Comparison of ENCODE assay signal across 26 mouse cellular contexts in genomic region chr4:121239878-121240277, GRCm38 (mm10). TPM values are rescaled to one million over a fixed set of nuclear protein-coding genes. Genes with fewer than 3 reads are reported as not detected.
DNase-seq lines count a peak whose midpoint lies in the region; ATAC-seq and TF ChIP-seq lines count a peak whose summit lies in the region.
"Had no signal": no experiment of that assay in that cellular context is flagged by ENCODE, and none has a peak within 500 bp of the region (broad histone marks: within the 10 kb centered on the region; RNA-seq: fewer than 3 reads in every experiment).

No protein-coding gene starts in this region.

- H3K27ac ChIP-seq in forebrain, postnatal 0 days (ENCODE audit: low read depth, low read length), result no peak overlapping the region
- H3K27ac ChIP-seq in forebrain, embryonic 11.5 days (ENCODE audit: low read depth, low read length), result no peak overlapping the region
- H3K27ac ChIP-seq in midbrain, embryonic 11.5 days (ENCODE audit: low read depth, low read length), result no peak overlapping the region
- H3K27ac ChIP-seq in midbrain, embryonic 15.5 days, result no peak overlapping the region
- H3K27ac ChIP-seq: embryonic facial prominence, embryonic 12.5 days; embryonic facial prominence, embryonic 15.5 days; forebrain, embryonic 12.5 days; heart, embryonic 15.5 days; hindbrain, embryonic 12.5 days; hindbrain, embryonic 15.5 days had no signal

- H3K9ac ChIP-seq in forebrain, postnatal 0 days, result no peak overlapping the region
- H3K9ac ChIP-seq in forebrain, embryonic 11.5 days (ENCODE audit: low read length), result no peak overlapping the region
- H3K9ac ChIP-seq in midbrain, embryonic 11.5 days (ENCODE audit: low read length), result no peak overlapping the region
- H3K9ac ChIP-seq in midbrain, embryonic 15.5 days, result no peak overlapping the region
- H3K9ac ChIP-seq: embryonic facial prominence, embryonic 12.5 days; embryonic facial prominence, embryonic 15.5 days; forebrain, embryonic 12.5 days; heart, embryonic 12.5 days; heart, embryonic 15.5 days; hindbrain, embryonic 12.5 days; hindbrain, embryonic 15.5 days had no signal

- H3K4me3 ChIP-seq in forebrain, postnatal 0 days (ENCODE audit: low read depth, low read length), result no peak overlapping the region
- no peak overlapping the region for H3K4me3 ChIP-seq in forebrain, embryonic 11.5 days (ENCODE audit: low read depth, low read length)
- H3K4me3 ChIP-seq in midbrain, embryonic 11.5 days (ENCODE audit: low read depth, low read length), result no peak overlapping the region
- H3K4me3 ChIP-seq in midbrain, embryonic 15.5 days, result no peak overlapping the region
- H3K4me3 ChIP-seq: embryonic facial prominence, embryonic 12.5 days; embryonic facial prominence, embryonic 15.5 days; forebrain, embryonic 12.5 days; heart, embryonic 12.5 days; heart, embryonic 15.5 days; hindbrain, embryonic 12.5 days; hindbrain, embryonic 15.5 days had no signal

- H3K4me2 ChIP-seq in forebrain, postnatal 0 days (ENCODE audit: low read depth), result no peak overlapping the region
- no peak overlapping the region for H3K4me2 ChIP-seq in forebrain, embryonic 11.5 days (ENCODE audit: low read depth, low read length, severe bottlenecking)
- no peak overlapping the region for H3K4me2 ChIP-seq in midbrain, embryonic 11.5 days
- H3K4me2 ChIP-seq in midbrain, embryonic 15.5 days, result no peak overlapping the region
- H3K4me2 ChIP-seq: embryonic facial prominence, embryonic 12.5 days; embryonic facial prominence, embryonic 15.5 days; forebrain, embryonic 12.5 days; heart, embryonic 12.5 days; heart, embryonic 15.5 days; hindbrain, embryonic 12.5 days; hindbrain, embryonic 15.5 days had no signal

- no peak for TF ChIP-seq CTCF in forebrain, postnatal 0 days (IDR thresholded peaks at IDR 0.05; ENCODE audit: low read depth)
- no peak for TF ChIP-seq CTCF in brain, embryonic 14.5 days (IDR thresholded peaks at IDR 0.05; ENCODE audit: borderline replicate concordance, extremely low read depth, insufficient read depth, insufficient read length)

- H3K4me1 ChIP-seq in forebrain, postnatal 0 days (ENCODE audit: insufficient read depth), result no peaks in the 10 kb centered on the region
- H3K4me1 ChIP-seq in forebrain, embryonic 11.5 days (replicated peaks; ENCODE audit: control insufficient read depth, insufficient read depth, low read length), result no peaks in the 10 kb centered on the region
- peaks cover 9% of the 10 kb centered on the region; the same call in 1 of the 2 replicates for H3K4me1 ChIP-seq in midbrain, embryonic 11.5 days (ENCODE audit: control insufficient read depth, insufficient read depth, low read length)
- no peaks in the 10 kb centered on the region for H3K4me1 ChIP-seq in midbrain, embryonic 15.5 days
- H3K4me1 ChIP-seq: embryonic facial prominence, embryonic 12.5 days; embryonic facial prominence, embryonic 15.5 days; heart, embryonic 12.5 days; hindbrain, embryonic 12.5 days; hindbrain, embryonic 15.5 days had no signal

- peak; percentile 68; the same call in 1 of the 2 replicates for ATAC-seq in forebrain, postnatal 0 days
- ATAC-seq in forebrain, embryonic 11.5 days (replicated peaks; ENCODE audit: low FRiP score), result no peak
- peak; percentile 40 for ATAC-seq in midbrain, embryonic 11.5 days (ENCODE audit: low FRiP score)
- ATAC-seq in midbrain, embryonic 15.5 days (replicated peaks), result no peak
- no peak for ATAC-seq in frontal cortex, adult (ENCODE audit: low TSS enrichment)
- ATAC-seq: intestine, postnatal 0 days; Patski had no signal

- no peaks in the 10 kb centered on the region for H3K27me3 ChIP-seq in forebrain, postnatal 0 days (ENCODE audit: insufficient read depth, low read length)
- no peaks in the 10 kb centered on the region for H3K27me3 ChIP-seq in forebrain, embryonic 11.5 days (ENCODE audit: control insufficient read depth, insufficient read depth, low read length)
- H3K27me3 ChIP-seq in midbrain, embryonic 11.5 days (ENCODE audit: control insufficient read depth, insufficient read depth, low read length), result no peaks in the 10 kb centered on the region
- H3K27me3 ChIP-seq in midbrain, embryonic 15.5 days (replicated peaks), result peaks cover 5% of the 10 kb centered on the region; the same call in 1 of the 2 replicates
- H3K27me3 ChIP-seq: embryonic facial prominence, embryonic 12.5 days; embryonic facial prominence, embryonic 15.5 days; heart, embryonic 12.5 days; heart, embryonic 15.5 days; hindbrain, embryonic 12.5 days; hindbrain, embryonic 15.5 days had no signal

- TF ChIP-seq POLR2A in brain, embryonic 14.5 days (IDR thresholded peaks at IDR 0.05; ENCODE audit: borderline replicate concordance, extremely low read depth, insufficient read depth, insufficient read length, poor library complexity, severe bottlenecking), result no peak

- 26% methylated on average over 4 of the region's 4 CpGs for WGBS in forebrain, postnatal 0 days
- 44% methylated on average over 4 of the region's 4 CpGs for WGBS in forebrain, embryonic 11.5 days
- WGBS in midbrain, embryonic 11.5 days, result 28% methylated on average over 4 of the region's 4 CpGs
- WGBS in midbrain, embryonic 15.5 days, result 17% methylated on average over 4 of the region's 4 CpGs

- no peaks in the 10 kb centered on the region for H3K9me3 ChIP-seq in forebrain, postnatal 0 days (ENCODE audit: low read length)
- H3K9me3 ChIP-seq in forebrain, embryonic 11.5 days (ENCODE audit: control insufficient read depth, low read length), result no peaks in the 10 kb centered on the region
- no peaks in the 10 kb centered on the region for H3K9me3 ChIP-seq in midbrain, embryonic 11.5 days (ENCODE audit: control insufficient read depth, low read length)
- H3K9me3 ChIP-seq in midbrain, embryonic 15.5 days, result no peaks in the 10 kb centered on the region
- H3K9me3 ChIP-seq: embryonic facial prominence, embryonic 12.5 days; embryonic facial prominence, embryonic 15.5 days; forebrain, embryonic 12.5 days; G1E; heart, embryonic 12.5 days; heart, embryonic 15.5 days; hindbrain, embryonic 12.5 days; hindbrain, embryonic 15.5 days had no signal

- DNase-seq in forebrain, postnatal 0 days, result no peak
- DNase-seq in forebrain, embryonic 11.5 days (ENCODE audit: low spot score), result no peak
- peak; percentile 80 for DNase-seq in midbrain, embryonic 11.5 days (ENCODE audit: low spot score, missing footprints)
- DNase-seq in brain, embryonic 14.5 days (ENCODE audit: low read depth), result peak; percentile 16
- DNase-seq: adrenal gland, postnatal 10 days; adrenal gland, postnatal 36 days; B cell, adult 2 months; cerebellum, adult 11 months; cerebellum, adult 2 months; cerebellum, adult 9-11 months; cerebellum, postnatal 25 days; gastrocnemius, postnatal 10 days; gastrocnemius, postnatal 36 days; heart, postnatal 14 days had no signal

- no peaks in the 10 kb centered on the region for H3K36me3 ChIP-seq in forebrain, postnatal 0 days (ENCODE audit: insufficient read depth)
- H3K36me3 ChIP-seq in forebrain, embryonic 11.5 days (ENCODE audit: control insufficient read depth, insufficient read depth, low read length), result no peaks in the 10 kb centered on the region
- H3K36me3 ChIP-seq in midbrain, embryonic 11.5 days (ENCODE audit: control insufficient read depth, insufficient read depth, low read length), result no peaks in the 10 kb centered on the region
- no peaks in the 10 kb centered on the region for H3K36me3 ChIP-seq in midbrain, embryonic 15.5 days (replicated peaks)
- H3K36me3 ChIP-seq: embryonic facial prominence, embryonic 12.5 days; embryonic facial prominence, embryonic 15.5 days; forebrain, embryonic 12.5 days; G1E; heart, embryonic 12.5 days; heart, embryonic 15.5 days; hindbrain, embryonic 12.5 days; hindbrain, embryonic 15.5 days had no signal

RNA-seq across cellular contexts. Expression of gene Rlf, which starts 25.0 kb away (rescaled TPM):
- 41.0 and 42.9 TPM in 2 replicates for total RNA-seq in forebrain, postnatal 0 days (2014; rRNA removed)
- 9.3 and 17.4 TPM in 2 replicates for polyA plus RNA-seq in forebrain, postnatal 0 days (2015; fragmentation: Nextera tagmentation; extraction: Ambion mirVana)
- polyA plus RNA-seq in forebrain, embryonic 11.5 days (2014; fragmentation: Nextera tagmentation; extraction: Ambion mirVana), result 24.3 and 29.6 TPM in 2 replicates
- 23.4 and 24.3 TPM in 2 replicates for polyA plus RNA-seq in midbrain, embryonic 11.5 days (2014; fragmentation: Nextera tagmentation; extraction: Ambion mirVana)
- polyA plus RNA-seq in midbrain, embryonic 15.5 days (2015; fragmentation: Nextera tagmentation; extraction: Ambion mirVana), result 31.0 and 33.2 TPM in 2 replicates
- polyA plus RNA-seq in brain, embryonic 14.5 days (2012; rRNA removed), result 15.5 and 23.2 TPM in 2 replicates

Comparison
In these comparisons a context has a peak if more than half of its experiments do, and no peak if none do; other contexts are left out.
1. ATAC-seq: peak in forebrain, postnatal 0 days (single experiment) and midbrain, embryonic 11.5 days (single experiment); none in forebrain, embryonic 11.5 days (single experiment), midbrain, embryonic 15.5 days (single experiment) and frontal cortex, adult (single experiment).
2. DNase-seq: peak in midbrain, embryonic 11.5 days (single experiment) and brain, embryonic 14.5 days (single experiment); none in forebrain, postnatal 0 days (single experiment) and forebrain, embryonic 11.5 days (single experiment).